24 mouse cellular contexts compared by ENCODE assay signal in genomic region chr11:120962909-120963308, GRCm38 (mm10). TPM values are rescaled to one million over a fixed set of nuclear protein-coding genes. Genes with fewer than 3 reads are reported as not detected.
DNase-seq lines count a peak whose midpoint lies in the region; ATAC-seq lines count a peak whose summit lies in the region.
"Had no signal": no experiment of that assay in that cellular context is flagged by ENCODE, and none has a peak within 500 bp of the region (broad histone marks: within the 10 kb centered on the region; RNA-seq: fewer than 3 reads in every experiment).

No protein-coding gene starts in this region.

- no peaks in the 10 kb centered on the region for H3K9me3 ChIP-seq in heart, embryonic 13.5 days
- H3K9me3 ChIP-seq: embryonic facial prominence, embryonic 10.5 days; embryonic facial prominence, embryonic 13.5 days; forebrain, embryonic 12.5 days; forebrain, embryonic 15.5 days; G1E; heart, embryonic 10.5 days; hindbrain, embryonic 12.5 days; hindbrain, embryonic 15.5 days had no signal

- no peak overlapping the region for H3K27ac ChIP-seq in heart, embryonic 13.5 days (replicated peaks)
- H3K27ac ChIP-seq: embryonic facial prominence, embryonic 10.5 days; embryonic facial prominence, embryonic 13.5 days; forebrain, embryonic 12.5 days; forebrain, embryonic 15.5 days; heart, adult 2 months; heart, embryonic 10.5 days; hindbrain, embryonic 12.5 days; hindbrain, embryonic 15.5 days had no signal

- WGBS in heart, embryonic 13.5 days: 85% methylated on average over 7 of the region's 7 CpGs

- intact Hi-C loops in gastrocnemius, postnatal 36 days (cut with DNase I): no loop called here

- H3K4me2 ChIP-seq in heart, embryonic 13.5 days: no peak overlapping the region
- H3K4me2 ChIP-seq: embryonic facial prominence, embryonic 13.5 days; forebrain, embryonic 12.5 days; forebrain, embryonic 15.5 days; hindbrain, embryonic 12.5 days; hindbrain, embryonic 15.5 days had no signal

- H3K9ac ChIP-seq in heart, embryonic 13.5 days: 0 out of 2 replicates have a peak overlapping the region, but pooled peaks have one; percentile 8
- H3K9ac ChIP-seq: embryonic facial prominence, embryonic 13.5 days; forebrain, embryonic 12.5 days; forebrain, embryonic 15.5 days; hindbrain, embryonic 12.5 days; hindbrain, embryonic 15.5 days had no signal

- no peaks in the 10 kb centered on the region for H3K27me3 ChIP-seq in heart, embryonic 13.5 days (replicated peaks)
- H3K27me3 ChIP-seq: embryonic facial prominence, embryonic 13.5 days; forebrain, embryonic 12.5 days; forebrain, embryonic 15.5 days; hindbrain, embryonic 12.5 days; hindbrain, embryonic 15.5 days had no signal

- peak; percentile 44 for DNase-seq in gastrocnemius, adult 18-20 months (ENCODE audit: low spot score)
- DNase-seq in gastrocnemius, postnatal 36 days: no peak
- DNase-seq in heart, adult 11 months: no peak
- peak; percentile 81 for DNase-seq in Muller cell, postnatal 12 days (ENCODE audit: inconsistent ontology term)
- no peak for DNase-seq in left cerebral cortex, adult 9 months (ENCODE audit: low spot score in 2 of 2)
- DNase-seq in embryo, embryonic 11 days: no peak
- DNase-seq: adrenal gland, postnatal 10 days; adrenal gland, postnatal 36 days; cerebellum, adult 18-20 months; cerebellum, adult 9-10 months; cerebellum, postnatal 14 days; heart, adult 2 months had no signal

- peaks cover 73% of the 10 kb centered on the region for H3K4me1 ChIP-seq in heart, embryonic 13.5 days
- H3K4me1 ChIP-seq: forebrain, embryonic 15.5 days had no signal

- H3K36me3 ChIP-seq in heart, embryonic 13.5 days: peaks cover 100% of the 10 kb centered on the region

- no peak for ATAC-seq in heart, embryonic 13.5 days (ENCODE audit: extremely low read depth, insufficient number of reproducible peaks, low FRiP score, low TSS enrichment)
- ATAC-seq: activated CD4-positive, CD25-positive, alpha-beta regulatory T cell, adult 4 months; forebrain, embryonic 15.5 days; intestine, postnatal 0 days had no signal

- H3K4me3 ChIP-seq in heart, embryonic 13.5 days: no peak overlapping the region
- H3K4me3 ChIP-seq: embryonic facial prominence, embryonic 10.5 days; embryonic facial prominence, embryonic 13.5 days; erythroblast, embryonic 14.5 days; forebrain, embryonic 12.5 days; forebrain, embryonic 15.5 days; heart, adult 2 months; heart, embryonic 10.5 days; hindbrain, embryonic 12.5 days; hindbrain, embryonic 15.5 days had no signal

RNA-seq across cellular contexts. Expression of gene Slc16a3, which starts 14.6 kb away (rescaled TPM):
- 100 to 1,000 TPM; 257 to 298 TPM for total RNA-seq in gastrocnemius, adult 18-20 months (2021)
- 100 to 1,000 TPM; 365 to 521 TPM for total RNA-seq in gastrocnemius, postnatal 36 days (2021)
- polyA plus RNA-seq in heart, embryonic 13.5 days (2015; fragmentation: Nextera tagmentation; extraction: Ambion mirVana): 224 and 258 TPM in 2 replicates

RNA-seq across cellular contexts. Expression of gene Csnk1d, which starts 28.2 kb away (rescaled TPM):
- total RNA-seq in gastrocnemius, adult 18-20 months (2021): 10 to 100 TPM; 48.7 to 57.4 TPM
- 10 to 100 TPM; 51.6 to 54.5 TPM for total RNA-seq in gastrocnemius, postnatal 36 days (2021)
- polyA plus RNA-seq in heart, embryonic 13.5 days (2015; fragmentation: Nextera tagmentation; extraction: Ambion mirVana): 71.4 and 71.5 TPM in 2 replicates

RNA-seq across cellular contexts. Expression of gene Ccdc57, which starts 30.2 kb away (rescaled TPM):
- total RNA-seq in gastrocnemius, adult 18-20 months (2021): 1 to 10 TPM; 3.0 to 3.5 TPM
- total RNA-seq in gastrocnemius, postnatal 36 days (2021): 1 to 10 TPM; 4.1 to 4.9 TPM
- polyA plus RNA-seq in heart, embryonic 13.5 days (2015; fragmentation: Nextera tagmentation; extraction: Ambion mirVana): 3.1 and 3.7 TPM in 2 replicates

Comparison
In these comparisons a context has a peak if more than half of its experiments do, and no peak if none do; other contexts are left out.
1. DNase-seq: peak in gastrocnemius, adult 18-20 months (single experiment) and Muller cell, postnatal 12 days (single experiment); none in gastrocnemius, postnatal 36 days (0 of 2), heart, adult 11 months (single experiment), left cerebral cortex, adult 9 months (0 of 2) and embryo, embryonic 11 days (single experiment).